ENCODE assay signal across 8 mouse cellular contexts in the genomic region with DNA sequence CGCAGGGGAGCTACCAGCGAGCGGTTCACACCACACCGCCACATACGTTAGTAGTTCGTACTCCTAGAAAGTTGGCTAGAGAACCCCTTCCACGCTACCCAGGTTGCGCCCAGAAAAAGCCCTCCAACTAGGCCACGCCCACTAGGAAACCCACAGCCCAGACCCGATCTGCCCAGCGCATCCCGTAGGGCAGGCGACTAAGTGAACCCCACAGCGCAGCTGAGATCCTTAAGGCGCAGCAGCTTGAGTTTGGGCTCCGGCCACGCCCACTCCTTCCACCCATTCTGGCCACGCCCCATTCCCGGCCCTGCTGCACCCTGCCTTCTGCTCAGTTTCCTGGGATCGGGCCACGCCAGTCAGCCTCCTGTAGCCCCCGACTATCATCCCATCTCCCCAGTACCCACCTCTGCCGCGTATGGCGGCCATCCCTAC. TPM values are rescaled to one million over a fixed set of nuclear protein-coding genes. Genes with fewer than 3 reads are reported as not detected.
A peak's percentile ranks its signal among the peaks of the same experiment; 100 is the strongest.
DNase-seq lines count a peak whose midpoint lies in the region; ATAC-seq and TF ChIP-seq lines count a peak whose summit lies in the region.

No protein-coding gene starts in this region.

- no peak for TF ChIP-seq EP300 in stomach, postnatal 0 days (optimal IDR thresholded peaks at IDR 0.05)

- H3K4me2 ChIP-seq in stomach, postnatal 0 days (replicated peaks; ENCODE audit: low read depth), result peak overlapping the region; percentile 95

- peaks cover 8% of the 10 kb centered on the region; the same call in 1 of the 2 replicates for H3K4me1 ChIP-seq in stomach, postnatal 0 days (replicated peaks; ENCODE audit: control insufficient read depth, insufficient read depth)

- H3K27me3 ChIP-seq in stomach, postnatal 0 days (ENCODE audit: control insufficient read depth, insufficient read depth, low read length), result no peaks in the 10 kb centered on the region

- 0 out of 2 replicates have a peak overlapping the region, but pooled peaks have one; percentile 31 for H3K9ac ChIP-seq in stomach, postnatal 0 days (ENCODE audit: low read length)

- 5% methylated on average over 21 of the region's 25 CpGs for WGBS in stomach, postnatal 0 days

- no peaks in the 10 kb centered on the region; the same call in 1 of the 2 replicates for H3K9me3 ChIP-seq in stomach, postnatal 0 days (ENCODE audit: control insufficient read depth, low read length)

- TF ChIP-seq CTCF in stomach, postnatal 0 days (IDR thresholded peaks at IDR 0.05; ENCODE audit: low read depth), result no peak

- peak; percentile 32 for ATAC-seq in stomach, postnatal 0 days (ENCODE audit: low FRiP score, low TSS enrichment)

- no peaks in the 10 kb centered on the region for H3K36me3 ChIP-seq in stomach, postnatal 0 days (ENCODE audit: control insufficient read depth, insufficient read depth, low read length)

- peak overlapping the region; percentile 45; the same call in 1 of the 2 replicates for H3K27ac ChIP-seq in stomach, postnatal 0 days (replicated peaks)

- H3K4me3 ChIP-seq in stomach, postnatal 0 days (ENCODE audit: low read depth, low read length), result peak overlapping the region; percentile 53

- peak; percentile 53 to 61 for DNase-seq in spleen, adult 18-20 months
- DNase-seq in spleen, adult 12 weeks (ENCODE audit: low spot score), result no peak
- DNase-seq in embryo, embryonic 10 days (ENCODE audit: low spot score), result peak; percentile 69
- DNase-seq in heart, adult 9 months (ENCODE audit: low spot score in 2 of 2), result peak; percentile 33 to 40
- DNase-seq in kidney, adult 9 months, result peak; percentile 59
- peak; percentile 68 for DNase-seq in lung, postnatal 10 days
- DNase-seq in stomach, postnatal 0 days (ENCODE audit: low spot score), result peak; percentile 57
- DNase-seq in left cerebral cortex, adult 9 months (ENCODE audit: low spot score in 2 of 2), result no peak

RNA-seq across cellular contexts. Expression of gene Colgalt1, which starts 19.0 kb away (rescaled TPM):
- 40.3 and 41.1 TPM in 2 replicates for polyA plus RNA-seq in stomach, postnatal 0 days (2015; fragmentation: Nextera tagmentation; extraction: Ambion mirVana)

RNA-seq across cellular contexts. Expression of gene Fam129c, which starts 32.3 kb away (rescaled TPM):
- 0.99 and 1.4 TPM in 2 replicates for polyA plus RNA-seq in stomach, postnatal 0 days (2015; fragmentation: Nextera tagmentation; extraction: Ambion mirVana)

RNA-seq across cellular contexts. Expression of gene Pgls, which starts 37.8 kb away (rescaled TPM):
- polyA plus RNA-seq in stomach, postnatal 0 days (2015; fragmentation: Nextera tagmentation; extraction: Ambion mirVana), result 221 and 223 TPM in 2 replicates

RNA-seq across cellular contexts. Expression of gene Unc13a, which starts 41.8 kb away (rescaled TPM):
- 0.46 and 0.52 TPM in 2 replicates for polyA plus RNA-seq in stomach, postnatal 0 days (2015; fragmentation: Nextera tagmentation; extraction: Ambion mirVana)

RNA-seq across cellular contexts. Expression of gene Jak3, which starts 46.3 kb away (rescaled TPM):
- polyA plus RNA-seq in stomach, postnatal 0 days (2015; fragmentation: Nextera tagmentation; extraction: Ambion mirVana), result 4.6 and 5.4 TPM in 2 replicates

Comparison
In these comparisons a context has a peak if more than half of its experiments do, and no peak if none do; other contexts are left out.
1. DNase-seq: peak in spleen, adult 18-20 months (2 of 2), embryo, embryonic 10 days (single experiment), heart, adult 9 months (2 of 2), kidney, adult 9 months (single experiment), lung, postnatal 10 days (single experiment) and stomach, postnatal 0 days (single experiment); none in spleen, adult 12 weeks (single experiment) and left cerebral cortex, adult 9 months (0 of 2).